Mouse (Mus musculus): ENCODE data around the gene Irf8.
A peak's percentile ranks its signal among the peaks of the same experiment; 100 is the strongest.
"Not testable (repeated sequence)": the region's sequence is repeated elsewhere in the genome, so short reads cannot be mapped to it uniquely, and the experiment has no call there.

DNA sequence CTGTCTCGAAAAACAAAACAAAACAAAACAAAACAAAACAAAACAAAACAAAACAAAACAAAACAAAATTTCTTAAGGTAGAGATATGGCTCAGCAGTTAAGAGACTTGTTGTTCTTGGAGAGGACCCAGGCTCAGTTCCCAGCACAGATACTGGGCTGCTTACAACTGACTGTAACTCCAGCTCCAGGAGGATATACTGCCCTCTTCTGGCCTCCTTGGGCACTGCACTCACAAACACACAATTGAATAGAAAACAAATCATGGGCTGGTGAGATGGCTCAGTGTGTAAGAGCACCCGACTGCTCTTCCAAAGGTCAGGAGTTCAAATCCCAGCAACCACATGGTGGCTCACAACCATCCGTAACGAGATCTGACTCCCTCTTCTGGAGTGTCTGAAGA is 12.1 kb upstream of the Irf8 start:
- peak; percentile 53 for TF ChIP-seq CTCF (IDR thresholded peaks at IDR 0.05; ENCODE audit: low read depth)
- TF ChIP-seq EP300 (IDR thresholded peaks at IDR 0.05; ENCODE audit: low read depth): not testable (repeated sequence)
